Mouse (Mus musculus) large intestine, adult 2 months (tissue): Measurements from ENCODE around the gene Zfp946. TPM values are rescaled to one million over a fixed set of nuclear protein-coding genes. Genes with fewer than 3 reads are reported as not detected.
A peak's percentile ranks its signal among the peaks of the same experiment; 100 is the strongest.

Source experiments
- DNase-seq: peaks from one replicate; pipeline ENCODE4 v3.0.0-alpha.2; 2012; ENCODE audit warnings: low read depth, low spot score
- whole genome bisulfite sequencing: fragments of 180-500 bp; shearing (Covaris S2); methylation state at CpG from one replicate; pipeline ENCODE4 v1.1.7; 2018; 5-methylcytosine and 5-hydroxymethylcytosine counted together
- polyA plus RNA-seq: library from polyadenylated mRNA; depleted of rRNA; stranded (reverse); fragments of >200 nt; gene quantifications from 2 replicates; pipeline ENCODE4 v1.2.3, GENCODE M21; 2012; rRNA removed

Gene Zfp946
- polyA plus RNA-seq = 3.5 and 6.0 TPM in 2 replicates

DNA sequence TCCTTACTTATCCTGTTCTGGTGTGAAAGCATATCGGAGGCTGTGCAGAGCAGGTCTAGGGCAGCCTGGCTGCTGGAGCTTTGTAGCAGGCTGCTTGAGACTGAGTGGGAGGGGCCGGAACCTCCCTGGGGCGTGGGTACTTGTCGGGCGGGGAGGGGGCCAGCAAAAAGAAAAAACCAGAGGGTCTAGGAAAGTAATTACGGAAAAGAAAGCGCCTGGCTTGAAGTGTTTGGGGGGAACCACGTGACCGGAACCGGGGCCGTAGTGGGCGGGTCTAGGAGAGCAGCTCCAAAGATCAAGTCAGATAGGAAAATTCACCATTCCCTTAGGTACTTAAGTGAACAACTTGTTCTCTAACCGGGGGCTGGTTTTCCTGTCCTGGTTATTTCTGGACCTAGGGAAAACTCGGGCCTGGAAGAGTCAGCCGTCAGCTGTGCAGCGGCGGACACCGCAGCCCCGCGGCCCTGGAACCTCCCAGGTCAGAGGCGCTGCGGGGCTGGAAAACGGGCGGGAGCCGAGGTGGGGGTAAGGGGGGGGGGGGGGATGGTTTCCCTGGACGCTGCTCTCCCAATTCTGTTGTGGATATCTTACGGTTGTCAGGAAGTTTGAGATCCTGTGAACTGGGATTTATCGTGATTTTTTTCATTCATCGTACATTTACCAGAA, at the start of gene Zfp946:
Gene Zfp946 (plus strand): TSS at position 271 of the 666 bp plus-strand sequence.
- peak; percentile 80 for DNase-seq
- WGBS = 1% methylated on average over 28 of the region's 29 CpGs

DNA sequence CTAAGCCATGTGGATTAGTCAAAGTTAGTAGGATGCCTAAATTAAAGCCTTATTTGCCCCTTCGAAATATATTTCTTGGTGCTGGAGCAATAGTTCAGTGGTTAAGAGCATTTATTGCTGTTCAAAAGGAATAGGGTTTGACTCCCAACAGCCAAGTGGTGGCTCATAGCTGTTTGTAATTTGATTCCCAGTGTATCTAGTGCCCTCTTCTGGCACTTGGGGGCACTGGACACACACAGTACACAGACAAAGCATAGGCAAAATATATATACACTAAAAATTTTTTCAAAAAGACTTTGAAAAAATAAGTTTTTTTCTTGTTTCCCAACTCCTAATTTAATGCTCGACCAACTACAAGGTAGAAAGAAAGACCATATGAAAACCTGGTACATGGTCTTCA, 13.3 kb upstream of the Zfp946 start:
- no peak for DNase-seq
- 69% methylated on average over 2 of the region's 2 CpGs for WGBS

DNA sequence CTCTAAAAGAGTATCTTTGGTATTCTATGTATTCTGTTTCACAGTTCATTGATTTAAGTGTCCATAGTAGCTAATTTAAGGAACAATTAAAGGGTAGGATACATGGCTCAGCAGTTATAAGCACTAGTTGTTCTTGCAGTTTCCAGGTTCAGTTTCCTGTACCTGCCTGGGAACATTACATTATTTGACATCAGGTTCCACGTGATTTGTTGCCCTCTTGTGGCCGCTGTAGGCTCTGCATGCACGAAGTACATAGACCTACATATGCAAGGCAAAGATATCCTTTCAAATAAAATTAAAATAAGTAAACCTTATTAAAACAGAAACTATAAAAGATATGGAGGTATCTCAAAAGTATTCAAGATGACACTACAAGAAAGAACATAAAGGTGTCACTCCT, 6.5 kb upstream of the Zfp946 start:
- DNase-seq = no peak
- 2% methylated on average over 3 of the region's 3 CpGs for WGBS

DNA sequence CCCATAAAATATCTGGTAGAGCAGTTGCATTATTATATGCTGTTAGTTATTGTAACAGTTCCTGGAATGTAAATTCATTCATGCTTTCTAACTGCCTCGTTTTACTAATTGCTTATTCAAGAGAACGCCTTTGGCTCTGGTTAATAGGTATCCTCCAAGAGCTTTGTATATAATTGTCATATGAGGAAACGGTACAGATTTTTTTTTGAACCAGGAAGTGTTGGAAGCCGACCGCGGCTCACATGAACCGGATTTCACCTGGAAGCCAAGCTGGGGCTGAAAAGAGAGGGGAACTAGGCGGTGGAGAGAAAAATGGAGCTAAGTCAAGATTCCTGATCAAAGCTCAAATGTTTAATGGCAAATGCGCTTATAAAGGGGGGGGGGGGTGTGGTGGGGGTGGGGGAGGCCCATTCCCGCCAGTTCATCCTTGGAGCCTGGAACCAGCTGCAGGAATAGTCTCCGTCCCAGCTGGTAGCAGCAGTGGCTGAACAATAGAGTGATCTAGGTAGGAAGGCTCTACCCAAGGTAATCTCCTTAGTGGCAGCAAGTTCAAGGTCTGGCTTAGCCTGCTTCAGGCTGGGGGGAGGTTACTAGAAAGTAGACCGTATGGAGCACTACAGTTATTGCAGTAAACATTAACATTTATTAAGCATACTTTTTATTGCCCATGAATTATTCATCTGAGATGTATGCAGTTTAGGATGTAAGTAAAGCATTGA, 773 bp downstream of the Zfp946 start:
- DNase-seq = no peak

DNA sequence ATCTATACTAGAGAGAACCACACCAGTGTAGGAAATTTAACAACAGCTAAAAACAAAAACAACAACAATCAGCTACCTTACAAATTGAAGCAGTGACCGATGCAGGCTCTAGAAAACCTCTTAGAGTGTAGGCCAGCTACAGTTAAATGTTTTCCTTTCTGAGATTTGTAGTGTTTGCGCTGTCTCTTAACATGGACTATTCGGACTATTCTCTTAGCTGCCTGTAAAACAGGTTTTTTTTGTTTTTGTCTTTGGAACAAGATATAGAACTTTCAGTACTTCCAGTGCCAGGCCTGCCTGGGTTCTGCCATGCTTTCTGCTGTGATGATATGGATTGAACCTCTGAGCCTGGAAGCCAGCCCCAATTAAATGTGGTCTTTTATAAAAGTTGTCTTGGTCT, 23.7 kb downstream of the Zfp946 start:
- 92% methylated on average over 3 of the region's 3 CpGs for WGBS
- DNase-seq = no peak

More for the DNA sequence above, 773 bp downstream of the Zfp946 start:
- WGBS = 1% methylated on average over 12 of the region's 12 CpGs

DNA sequence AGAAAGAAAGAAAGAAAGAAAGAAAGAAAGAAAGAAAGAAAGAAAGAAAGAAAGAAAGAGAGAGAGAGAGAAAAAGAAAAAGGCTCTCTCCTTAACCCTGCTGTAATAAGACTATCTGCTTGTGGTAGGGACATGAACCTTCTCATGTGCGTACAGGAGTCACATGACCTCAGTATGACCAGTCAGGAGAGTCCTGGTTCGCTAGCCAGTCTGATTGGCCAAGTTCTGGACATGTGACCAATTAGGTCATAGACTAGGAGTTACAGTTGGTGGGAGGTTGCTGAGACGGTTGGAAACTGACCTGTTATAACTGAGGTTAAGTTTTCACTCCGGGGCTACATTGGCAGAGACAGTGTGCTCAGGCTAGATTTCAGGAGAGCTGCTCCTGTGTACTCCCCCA, 73.1 kb downstream of the Zfp946 start:
- DNase-seq = no peak
- WGBS = 65% methylated on average over 4 of the region's 4 CpGs

Other genes starting within 250 kb of the Zfp946 start
- 0.42 and 0.48 TPM in 2 replicates for gene Zfp994, start 198.6 kb upstream of the Zfp946 start, polyA plus RNA-seq
- 0.74 and 1.0 TPM in 2 replicates for gene CT030661.1, start 109.4 kb upstream of the Zfp946 start, polyA plus RNA-seq
- 1.7 and 3.0 TPM in 2 replicates for gene Zfp944, start 62.8 kb upstream of the Zfp946 start, polyA plus RNA-seq
- 0.41 and 0.88 TPM in 2 replicates for gene Zfp758, start 62.8 kb upstream of the Zfp946 start, polyA plus RNA-seq
- gene Vmn2r111, start 149.3 kb downstream of the Zfp946 start, polyA plus RNA-seq = not detected in 2 replicates
- gene Vmn2r112, start 176.7 kb downstream of the Zfp946 start, polyA plus RNA-seq = not detected in 2 replicates